Mouse (Mus musculus): ENCODE results near the gene Proz. TPM values are rescaled to one million over a fixed set of nuclear protein-coding genes. Genes with fewer than 3 reads are reported as not detected.

Proz gene
- polyA plus RNA-seq, 1 experiment from 2014 or later, result 0.08 TPM

DNA sequence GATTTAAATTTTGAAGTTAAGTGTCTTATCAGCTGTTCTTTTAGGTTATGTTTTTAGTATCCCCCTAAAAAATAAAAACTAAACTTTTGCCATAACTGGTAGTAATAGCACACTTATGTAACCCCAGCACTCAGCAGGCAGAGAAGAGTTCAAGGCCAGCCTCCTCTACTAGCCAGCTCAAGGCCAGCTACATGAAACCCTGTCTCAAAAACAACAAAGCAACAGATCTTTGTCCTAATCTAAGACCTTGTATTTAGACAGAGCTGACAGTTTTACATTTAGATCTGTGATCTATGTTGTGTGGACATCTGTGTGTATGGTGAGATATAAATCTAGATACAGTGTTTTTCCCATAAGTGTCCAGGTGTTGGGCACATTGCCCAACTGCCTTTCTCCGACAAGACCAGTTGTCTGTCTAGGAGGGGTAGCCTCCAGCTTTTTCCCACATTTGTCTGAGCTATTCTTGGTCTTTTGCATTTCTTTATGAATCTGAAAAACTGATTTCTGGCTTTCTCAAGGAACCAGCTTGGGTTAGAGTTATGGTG is 48.8 kb downstream of the Proz start:
- Histone ChIP-seq H3K27ac (replicated peaks; ENCODE audit: low read depth, low read length) (no peak overlapping the region), H3K9ac (replicated peaks; ENCODE audit: low read length) (no peak overlapping the region), H3K36me3 (replicated peaks; ENCODE audit: control insufficient read depth, insufficient read depth, low read depth, low read length) (no peaks in the 10 kb centered on the region), H3K4me2 (ENCODE audit: low read depth, low read length) (no peak overlapping the region), H3K9me3 (replicated peaks; ENCODE audit: control insufficient read depth, low read length) (no peaks in the 10 kb centered on the region), H3K4me1 (ENCODE audit: control insufficient read depth, insufficient read depth, low read length) (no peaks in the 10 kb centered on the region), H3K4me3 (ENCODE audit: low read depth, low read length) (no peak overlapping the region), H3K27me3 (ENCODE audit: control insufficient read depth, insufficient read depth, low read length) (no peaks in the 10 kb centered on the region)
- 88% methylated on average over 1 of the region's 1 CpGs for WGBS
- ATAC-seq (replicated peaks; ENCODE audit: insufficient number of reproducible peaks, low FRiP score, low TSS enrichment, low read depth), result no peak
- DNase-seq (ENCODE audit: low spot score), result no peak

DNA sequence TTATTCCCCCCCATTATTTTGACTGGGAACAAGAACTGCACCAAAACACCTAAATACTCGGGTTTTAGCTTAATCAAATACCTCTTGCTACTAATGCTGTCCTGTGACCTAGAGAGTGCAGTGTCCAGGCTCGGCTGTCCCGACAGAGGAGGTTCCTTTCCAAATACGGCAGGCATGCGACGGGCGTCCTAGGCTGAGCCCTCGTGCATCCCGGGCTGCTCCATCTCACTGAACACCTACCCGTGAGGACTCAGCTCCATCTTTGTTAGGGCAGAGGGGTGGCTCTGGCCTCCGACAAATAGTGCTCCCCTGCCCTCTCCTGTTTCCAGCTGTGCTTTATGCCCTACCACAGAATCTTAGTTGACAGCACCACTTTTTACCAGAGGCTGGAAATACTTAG is 51.2 kb downstream of the Proz start:
- no peak for DNase-seq (ENCODE audit: low spot score)
- H3K9ac ChIP-seq (replicated peaks; ENCODE audit: low read length), result no peak overlapping the region
- H3K27me3 ChIP-seq (ENCODE audit: control insufficient read depth, insufficient read depth, low read length), result no peaks in the 10 kb centered on the region
- H3K36me3 ChIP-seq (replicated peaks; ENCODE audit: control insufficient read depth, insufficient read depth, low read depth, low read length), result no peaks in the 10 kb centered on the region
- H3K4me2 ChIP-seq (ENCODE audit: low read depth, low read length), result no peak overlapping the region
- no peak for ATAC-seq (replicated peaks; ENCODE audit: insufficient number of reproducible peaks, low FRiP score, low TSS enrichment, low read depth)
- no peaks in the 10 kb centered on the region for H3K9me3 ChIP-seq (replicated peaks; ENCODE audit: control insufficient read depth, low read length)
- no peaks in the 10 kb centered on the region for H3K4me1 ChIP-seq (ENCODE audit: control insufficient read depth, insufficient read depth, low read length)
- no peak overlapping the region for H3K4me3 ChIP-seq (ENCODE audit: low read depth, low read length)
- 87% methylated on average over 11 of the region's 11 CpGs for WGBS
- no peak overlapping the region for H3K27ac ChIP-seq (replicated peaks; ENCODE audit: low read depth, low read length)

DNA sequence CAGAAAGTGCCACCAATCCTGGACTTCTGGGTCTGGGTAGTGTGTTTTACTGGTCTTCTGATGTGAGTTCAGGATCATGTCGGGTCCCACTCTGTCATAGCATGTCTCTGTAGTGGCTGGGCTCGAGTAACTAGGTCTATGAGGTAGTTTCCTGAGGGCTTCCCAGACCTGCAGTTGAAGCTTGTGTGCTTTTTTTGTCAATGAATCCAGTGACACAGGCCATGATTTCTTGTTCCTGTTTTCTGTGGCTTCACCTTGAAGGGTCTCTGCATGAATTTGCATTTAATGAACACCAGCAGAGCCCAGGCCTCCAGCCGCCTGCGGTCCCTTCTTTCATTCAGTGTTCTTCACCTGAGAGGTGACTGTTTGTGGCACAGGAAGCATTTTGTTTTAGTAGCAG is 52.5 kb downstream of the Proz start:
- H3K9ac ChIP-seq (replicated peaks; ENCODE audit: low read length), result no peak overlapping the region
- no peak overlapping the region for H3K4me2 ChIP-seq (ENCODE audit: low read depth, low read length)
- H3K36me3 ChIP-seq (replicated peaks; ENCODE audit: control insufficient read depth, insufficient read depth, low read depth, low read length), result no peaks in the 10 kb centered on the region
- H3K9me3 ChIP-seq (replicated peaks; ENCODE audit: control insufficient read depth, low read length), result no peaks in the 10 kb centered on the region
- no peak overlapping the region for H3K27ac ChIP-seq (replicated peaks; ENCODE audit: low read depth, low read length)
- DNase-seq (ENCODE audit: low spot score) (no peak), ATAC-seq (replicated peaks; ENCODE audit: insufficient number of reproducible peaks, low FRiP score, low TSS enrichment, low read depth) (no peak)
- no peaks in the 10 kb centered on the region for H3K4me1 ChIP-seq (ENCODE audit: control insufficient read depth, insufficient read depth, low read length)
- no peaks in the 10 kb centered on the region for H3K27me3 ChIP-seq (ENCODE audit: control insufficient read depth, insufficient read depth, low read length)
- H3K4me3 ChIP-seq (ENCODE audit: low read depth, low read length), result no peak overlapping the region
- WGBS, result 92% methylated on average over 4 of the region's 4 CpGs

DNA sequence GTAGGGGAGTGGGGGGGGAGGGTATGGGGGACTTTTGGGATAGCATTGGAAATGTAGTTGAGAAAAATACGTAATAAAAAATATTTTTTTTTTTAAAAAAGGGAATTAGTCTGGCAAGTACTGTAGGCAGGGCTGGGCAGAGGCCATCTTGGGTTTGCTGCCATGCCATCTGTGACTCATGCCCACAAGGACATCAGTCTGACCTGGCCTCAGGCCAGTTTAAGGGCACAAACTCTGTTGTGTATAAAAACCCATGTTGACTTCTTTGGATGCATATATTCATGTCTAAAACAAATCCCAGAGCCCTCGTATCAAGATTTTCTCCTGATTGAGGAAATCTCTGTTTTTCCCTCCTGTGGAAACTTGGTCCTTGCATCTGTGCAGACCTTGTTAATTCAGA is 56.4 kb downstream of the Proz start:
- Histone ChIP-seq H3K27ac (replicated peaks; ENCODE audit: low read depth, low read length) (no peak overlapping the region), H3K4me2 (ENCODE audit: low read depth, low read length) (no peak overlapping the region), H3K4me3 (ENCODE audit: low read depth, low read length) (no peak overlapping the region), H3K9ac (replicated peaks; ENCODE audit: low read length) (no peak overlapping the region), H3K36me3 (replicated peaks; ENCODE audit: control insufficient read depth, insufficient read depth, low read depth, low read length) (no peaks in the 10 kb centered on the region), H3K27me3 (ENCODE audit: control insufficient read depth, insufficient read depth, low read length) (no peaks in the 10 kb centered on the region), H3K4me1 (ENCODE audit: control insufficient read depth, insufficient read depth, low read length) (no peaks in the 10 kb centered on the region), H3K9me3 (replicated peaks; ENCODE audit: control insufficient read depth, low read length) (no peaks in the 10 kb centered on the region)
- no peak for ATAC-seq (replicated peaks; ENCODE audit: insufficient number of reproducible peaks, low FRiP score, low TSS enrichment, low read depth)
- 86% methylated on average over 2 of the region's 2 CpGs for WGBS
- DNase-seq (ENCODE audit: low spot score), result no peak

DNA sequence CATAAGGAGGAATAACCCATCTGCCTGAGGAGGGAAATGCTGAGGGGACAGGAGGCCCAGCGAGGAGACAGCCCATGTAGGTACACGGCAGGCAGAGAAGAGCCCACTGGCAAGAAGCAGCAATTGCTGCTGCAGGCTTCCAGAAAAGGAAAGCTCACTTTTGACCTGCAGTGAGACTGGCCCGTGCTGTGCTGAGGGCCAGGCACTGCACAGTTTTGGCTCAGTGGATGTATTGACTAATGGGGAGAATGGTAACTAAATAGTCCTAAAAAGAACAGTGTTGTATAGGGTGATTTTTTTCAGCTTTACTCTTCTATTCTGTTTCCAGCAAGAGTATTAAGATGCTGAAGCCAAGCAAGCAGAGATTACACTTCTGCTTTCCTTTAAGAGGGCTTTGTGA is 57.8 kb downstream of the Proz start:
- ATAC-seq (replicated peaks; ENCODE audit: insufficient number of reproducible peaks, low FRiP score, low TSS enrichment, low read depth), result no peak
- no peak overlapping the region for H3K4me2 ChIP-seq (ENCODE audit: low read depth, low read length)
- H3K27ac ChIP-seq (replicated peaks; ENCODE audit: low read depth, low read length), result no peak overlapping the region
- no peak overlapping the region for H3K9ac ChIP-seq (replicated peaks; ENCODE audit: low read length)
- no peak for DNase-seq (ENCODE audit: low spot score)
- H3K27me3 ChIP-seq (ENCODE audit: control insufficient read depth, insufficient read depth, low read length), result no peaks in the 10 kb centered on the region
- WGBS, result 83% methylated on average over 3 of the region's 3 CpGs
- H3K36me3 ChIP-seq (replicated peaks; ENCODE audit: control insufficient read depth, insufficient read depth, low read depth, low read length), result no peaks in the 10 kb centered on the region; the same call in 1 of the 2 replicates
- H3K4me1 ChIP-seq (ENCODE audit: control insufficient read depth, insufficient read depth, low read length), result no peaks in the 10 kb centered on the region
- no peaks in the 10 kb centered on the region for H3K9me3 ChIP-seq (replicated peaks; ENCODE audit: control insufficient read depth, low read length)
- no peak overlapping the region for H3K4me3 ChIP-seq (ENCODE audit: low read depth, low read length)

DNA sequence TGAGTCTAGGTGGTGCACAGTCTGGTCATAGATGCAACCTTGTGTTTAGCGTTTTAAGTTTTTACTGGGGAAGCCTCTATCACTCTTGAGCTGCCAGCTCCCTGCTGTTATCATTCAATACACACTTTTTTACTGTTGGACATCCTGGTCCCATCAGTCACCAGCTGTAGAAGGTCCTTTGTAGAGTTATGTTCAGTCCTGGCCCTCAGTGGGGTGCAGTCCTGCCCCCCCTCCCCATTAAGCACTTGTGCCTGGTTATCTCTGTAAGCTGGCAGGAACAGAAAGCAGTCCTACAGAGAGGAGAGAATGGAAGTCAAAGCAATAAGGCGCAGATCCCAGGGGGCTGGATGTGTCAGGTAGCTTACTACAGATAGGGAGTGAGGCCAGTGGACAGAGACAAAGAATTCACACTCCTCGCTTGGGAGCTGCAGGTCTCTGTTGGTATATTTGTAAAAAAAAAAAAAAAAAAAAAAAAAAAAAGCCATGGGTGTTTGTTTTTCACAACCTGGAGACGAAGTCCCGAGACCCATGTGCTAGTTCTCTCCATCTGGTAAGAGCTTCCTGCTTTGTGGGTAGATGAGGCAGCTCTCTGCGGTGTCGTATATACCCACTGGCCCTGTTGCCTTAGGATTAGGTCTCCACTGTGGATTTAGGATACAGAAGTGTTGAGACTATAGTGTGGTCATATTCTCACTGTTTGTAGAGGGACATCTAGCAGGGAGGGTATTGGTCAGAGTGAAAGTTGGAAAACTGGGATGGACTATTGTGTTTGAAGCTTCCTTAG is 60.4 kb downstream of the Proz start:
- H3K4me2 ChIP-seq (ENCODE audit: low read depth, low read length), result no peak overlapping the region
- no peak for ATAC-seq (replicated peaks; ENCODE audit: insufficient number of reproducible peaks, low FRiP score, low TSS enrichment, low read depth)
- H3K9me3 ChIP-seq (replicated peaks; ENCODE audit: control insufficient read depth, low read length), result no peaks in the 10 kb centered on the region
- no peaks in the 10 kb centered on the region for H3K27me3 ChIP-seq (ENCODE audit: control insufficient read depth, insufficient read depth, low read length)
- no peak overlapping the region for H3K27ac ChIP-seq (replicated peaks; ENCODE audit: low read depth, low read length)
- no peak for DNase-seq (ENCODE audit: low spot score)
- H3K9ac ChIP-seq (replicated peaks; ENCODE audit: low read length), result no peak overlapping the region
- no peaks in the 10 kb centered on the region; the same call in 1 of the 2 replicates for H3K36me3 ChIP-seq (replicated peaks; ENCODE audit: control insufficient read depth, insufficient read depth, low read depth, low read length)
- 89% methylated on average over 7 of the region's 7 CpGs for WGBS
- no peak overlapping the region for H3K4me3 ChIP-seq (ENCODE audit: low read depth, low read length)
- H3K4me1 ChIP-seq (ENCODE audit: control insufficient read depth, insufficient read depth, low read length), result no peaks in the 10 kb centered on the region

DNA sequence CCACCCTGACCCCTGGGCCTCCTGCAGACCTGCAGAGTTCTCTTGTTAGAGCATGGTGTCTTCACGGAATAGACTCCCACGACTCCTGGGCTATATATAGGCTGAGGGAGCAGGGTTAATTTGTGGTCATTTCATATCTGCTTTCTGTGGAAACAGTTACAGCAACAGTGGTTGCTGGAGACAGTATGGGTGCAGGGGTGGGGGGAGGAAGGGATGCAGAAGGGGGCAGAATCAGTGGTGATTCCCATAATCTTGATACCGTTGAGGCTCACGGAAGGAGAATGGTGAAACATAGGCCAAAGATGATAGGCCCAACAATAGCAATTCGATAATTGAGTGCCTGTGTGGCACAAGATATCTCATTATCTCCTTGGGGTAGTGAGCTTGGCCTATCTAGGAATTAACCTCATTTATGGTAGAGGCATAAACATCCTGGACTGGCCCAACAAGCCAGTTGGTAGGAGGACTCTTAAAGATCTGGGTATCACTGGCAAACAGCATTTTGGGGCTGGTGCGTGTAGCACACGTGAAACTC is 62.2 kb downstream of the Proz start:
- no peak for ATAC-seq (replicated peaks; ENCODE audit: insufficient number of reproducible peaks, low FRiP score, low TSS enrichment, low read depth)

DNA sequence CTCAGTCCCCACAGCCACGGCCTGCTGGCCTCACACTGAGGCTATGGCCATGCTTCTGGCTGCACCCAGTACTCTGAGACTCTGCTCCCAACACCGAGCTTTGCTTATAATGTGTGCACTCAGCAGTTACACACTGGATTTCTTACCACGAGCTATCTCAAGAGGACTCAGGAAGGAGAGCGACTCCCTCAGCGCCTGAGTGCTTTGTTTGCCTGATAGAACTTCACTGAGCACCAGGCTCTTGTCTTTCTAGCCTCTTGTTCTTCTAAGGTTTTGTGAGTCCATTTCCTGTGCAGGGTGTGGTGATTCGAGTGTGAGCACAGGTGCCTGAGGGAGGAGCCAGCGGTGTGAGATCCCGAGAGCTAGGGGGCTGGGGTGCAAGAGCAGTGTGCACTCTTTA is 64.2 kb downstream of the Proz start:
- no peak overlapping the region for H3K4me2 ChIP-seq (ENCODE audit: low read depth, low read length)
- peaks cover 4% of the 10 kb centered on the region; the same call in 1 of the 2 replicates for H3K36me3 ChIP-seq (replicated peaks; ENCODE audit: control insufficient read depth, insufficient read depth, low read depth, low read length)
- DNase-seq (ENCODE audit: low spot score), result no peak
- 90% methylated on average over 8 of the region's 8 CpGs for WGBS
- no peaks in the 10 kb centered on the region for H3K27me3 ChIP-seq (ENCODE audit: control insufficient read depth, insufficient read depth, low read length)
- no peak overlapping the region for H3K4me3 ChIP-seq (ENCODE audit: low read depth, low read length)
- H3K9ac ChIP-seq (replicated peaks; ENCODE audit: low read length), result no peak overlapping the region
- no peaks in the 10 kb centered on the region for H3K9me3 ChIP-seq (replicated peaks; ENCODE audit: control insufficient read depth, low read length)
- no peaks in the 10 kb centered on the region for H3K4me1 ChIP-seq (ENCODE audit: control insufficient read depth, insufficient read depth, low read length)
- no peak for ATAC-seq (replicated peaks; ENCODE audit: insufficient number of reproducible peaks, low FRiP score, low TSS enrichment, low read depth)
- H3K27ac ChIP-seq (replicated peaks; ENCODE audit: low read depth, low read length), result no peak overlapping the region

More for the DNA sequence above, 62.2 kb downstream of the Proz start:
- Histone ChIP-seq H3K9me3 (replicated peaks; ENCODE audit: control insufficient read depth, low read length) (no peaks in the 10 kb centered on the region), H3K4me1 (ENCODE audit: control insufficient read depth, insufficient read depth, low read length) (no peaks in the 10 kb centered on the region), H3K36me3 (replicated peaks; ENCODE audit: control insufficient read depth, insufficient read depth, low read depth, low read length) (peaks cover under 1% of the 10 kb centered on the region; the same call in 1 of the 2 replicates), H3K4me3 (ENCODE audit: low read depth, low read length) (no peak overlapping the region), H3K9ac (replicated peaks; ENCODE audit: low read length) (no peak overlapping the region), H3K27ac (replicated peaks; ENCODE audit: low read depth, low read length) (no peak overlapping the region), H3K4me2 (ENCODE audit: low read depth, low read length) (no peak overlapping the region), H3K27me3 (ENCODE audit: control insufficient read depth, insufficient read depth, low read length) (no peaks in the 10 kb centered on the region)
- 94% methylated on average over 7 of the region's 7 CpGs for WGBS
- no peak for DNase-seq (ENCODE audit: low spot score)
